9 mouse cellular contexts compared by ENCODE assay signal in genomic region chr10:94047845-94048559, GRCm38 (mm10). TPM values are rescaled to one million over a fixed set of nuclear protein-coding genes. Genes with fewer than 3 reads are reported as not detected.
A peak's percentile ranks its signal among the peaks of the same experiment; 100 is the strongest.
DNase-seq lines count a peak whose midpoint lies in the region; ATAC-seq lines count a peak whose summit lies in the region.
"Had no signal": no experiment of that assay in that cellular context is flagged by ENCODE, and none has a peak within 500 bp of the region (broad histone marks: within the 10 kb centered on the region; RNA-seq: fewer than 3 reads in every experiment).

No protein-coding gene starts in this region.

- H3K9me3 ChIP-seq in kidney, embryonic 15.5 days (replicated peaks) = no peaks in the 10 kb centered on the region
- no peaks in the 10 kb centered on the region for H3K9me3 ChIP-seq in kidney, embryonic 14.5 days (ENCODE audit: control insufficient read depth, low read length)
- H3K9me3 ChIP-seq in embryonic facial prominence, embryonic 13.5 days = no peaks in the 10 kb centered on the region
- no peaks in the 10 kb centered on the region for H3K9me3 ChIP-seq in liver, embryonic 13.5 days (replicated peaks)
- no peaks in the 10 kb centered on the region for H3K9me3 ChIP-seq in stomach, embryonic 15.5 days
- no peaks in the 10 kb centered on the region for H3K9me3 ChIP-seq in forebrain, embryonic 16.5 days (ENCODE audit: control insufficient read depth, low read length)
- H3K9me3 ChIP-seq in hindbrain, embryonic 14.5 days (ENCODE audit: control insufficient read depth, low read length) = no peaks in the 10 kb centered on the region

- no peak overlapping the region for H3K9ac ChIP-seq in kidney, embryonic 15.5 days
- no peak overlapping the region for H3K9ac ChIP-seq in kidney, embryonic 14.5 days (ENCODE audit: low read depth, low read length)
- H3K9ac ChIP-seq in embryonic facial prominence, embryonic 13.5 days = no peak overlapping the region
- peak overlapping the region; percentile 66 for H3K9ac ChIP-seq in liver, embryonic 13.5 days
- H3K9ac ChIP-seq in stomach, embryonic 15.5 days = no peak overlapping the region
- H3K9ac ChIP-seq in forebrain, embryonic 16.5 days (replicated peaks; ENCODE audit: low read depth, low read length) = no peak overlapping the region
- H3K9ac ChIP-seq in hindbrain, embryonic 14.5 days = no peak overlapping the region

- no peak overlapping the region for H3K4me2 ChIP-seq in kidney, embryonic 15.5 days
- no peak overlapping the region for H3K4me2 ChIP-seq in kidney, embryonic 14.5 days (replicated peaks; ENCODE audit: low read depth, low read length)
- H3K4me2 ChIP-seq in embryonic facial prominence, embryonic 13.5 days = no peak overlapping the region
- peak overlapping the region; percentile 66 for H3K4me2 ChIP-seq in liver, embryonic 13.5 days
- no peak overlapping the region for H3K4me2 ChIP-seq in stomach, embryonic 15.5 days
- no peak overlapping the region for H3K4me2 ChIP-seq in forebrain, embryonic 16.5 days (ENCODE audit: low read length)
- H3K4me2 ChIP-seq in hindbrain, embryonic 14.5 days (replicated peaks) = no peak overlapping the region

- H3K27me3 ChIP-seq in kidney, embryonic 15.5 days = no peaks in the 10 kb centered on the region
- no peaks in the 10 kb centered on the region for H3K27me3 ChIP-seq in kidney, embryonic 14.5 days (ENCODE audit: control insufficient read depth, insufficient read depth, low read length)
- H3K27me3 ChIP-seq in embryonic facial prominence, embryonic 13.5 days = no peaks in the 10 kb centered on the region
- no peaks in the 10 kb centered on the region for H3K27me3 ChIP-seq in liver, embryonic 13.5 days
- no peaks in the 10 kb centered on the region for H3K27me3 ChIP-seq in stomach, embryonic 15.5 days (replicated peaks)
- no peaks in the 10 kb centered on the region for H3K27me3 ChIP-seq in forebrain, embryonic 16.5 days (replicated peaks; ENCODE audit: control insufficient read depth, insufficient read depth, low read length)
- no peaks in the 10 kb centered on the region for H3K27me3 ChIP-seq in hindbrain, embryonic 14.5 days (ENCODE audit: control insufficient read depth, insufficient read depth, low read length)

- peak; percentile 49; the same call in 1 of the 2 replicates for ATAC-seq in kidney, embryonic 15.5 days (replicated peaks; ENCODE audit: low FRiP score)
- ATAC-seq in kidney, embryonic 14.5 days (ENCODE audit: low FRiP score, low TSS enrichment) = no peak
- no peak for ATAC-seq in embryonic facial prominence, embryonic 13.5 days (ENCODE audit: insufficient number of reproducible peaks, insufficient read depth, low FRiP score, low TSS enrichment, low read depth)
- peak; percentile 99 for ATAC-seq in liver, embryonic 13.5 days (ENCODE audit: low read depth)
- ATAC-seq in stomach, embryonic 15.5 days (ENCODE audit: insufficient read depth, low FRiP score, low read depth) = peak; percentile 90
- ATAC-seq in forebrain, embryonic 16.5 days = no peak
- ATAC-seq in hindbrain, embryonic 14.5 days (ENCODE audit: low FRiP score) = no peak

- 0 out of 2 replicates have a peak overlapping the region, but pooled peaks have one; percentile 19 for H3K27ac ChIP-seq in kidney, embryonic 15.5 days
- no peak overlapping the region for H3K27ac ChIP-seq in kidney, embryonic 14.5 days (ENCODE audit: low read depth, low read length)
- peak overlapping the region; percentile 7; the same call in 1 of the 2 replicates for H3K27ac ChIP-seq in embryonic facial prominence, embryonic 13.5 days
- H3K27ac ChIP-seq in liver, embryonic 13.5 days = peak overlapping the region; percentile 92
- H3K27ac ChIP-seq in stomach, embryonic 15.5 days = 0 out of 2 replicates have a peak overlapping the region, but pooled peaks have one; percentile 31
- H3K27ac ChIP-seq in forebrain, embryonic 16.5 days (ENCODE audit: low read length) = no peak overlapping the region
- no peak overlapping the region for H3K27ac ChIP-seq in hindbrain, embryonic 14.5 days

- H3K36me3 ChIP-seq in kidney, embryonic 15.5 days = peaks cover 25% of the 10 kb centered on the region
- H3K36me3 ChIP-seq in kidney, embryonic 14.5 days (ENCODE audit: control insufficient read depth, insufficient read depth, low read length) = peaks cover 10% of the 10 kb centered on the region; the same call in 1 of the 2 replicates
- peaks cover 24% of the 10 kb centered on the region for H3K36me3 ChIP-seq in embryonic facial prominence, embryonic 13.5 days
- peaks cover 37% of the 10 kb centered on the region for H3K36me3 ChIP-seq in liver, embryonic 13.5 days
- H3K36me3 ChIP-seq in stomach, embryonic 15.5 days = no peaks in the 10 kb centered on the region
- no peaks in the 10 kb centered on the region for H3K36me3 ChIP-seq in forebrain, embryonic 16.5 days (ENCODE audit: control insufficient read depth, insufficient read depth)
- H3K36me3 ChIP-seq in hindbrain, embryonic 14.5 days (replicated peaks; ENCODE audit: control insufficient read depth, insufficient read depth) = peaks cover 6% of the 10 kb centered on the region; the same call in 1 of the 2 replicates

- peak; percentile 61 for DNase-seq in liver, embryonic 13.5 days
- no peak for DNase-seq in hindbrain, embryonic 14.5 days (ENCODE audit: low spot score)
- no peak for DNase-seq in cerebellum, adult 11-12 months
- DNase-seq: adrenal gland, postnatal 36 days had no signal

- peaks cover 22% of the 10 kb centered on the region for H3K4me1 ChIP-seq in kidney, embryonic 15.5 days
- peaks cover 10% of the 10 kb centered on the region for H3K4me1 ChIP-seq in kidney, embryonic 14.5 days (ENCODE audit: control insufficient read depth, insufficient read depth, low read length)
- H3K4me1 ChIP-seq in embryonic facial prominence, embryonic 13.5 days = peaks cover 7% of the 10 kb centered on the region; the same call in 1 of the 2 replicates
- peaks cover 56% of the 10 kb centered on the region for H3K4me1 ChIP-seq in liver, embryonic 13.5 days (replicated peaks)
- peaks cover 11% of the 10 kb centered on the region; the same call in 1 of the 2 replicates for H3K4me1 ChIP-seq in stomach, embryonic 15.5 days
- H3K4me1 ChIP-seq in forebrain, embryonic 16.5 days (replicated peaks; ENCODE audit: control insufficient read depth, insufficient read depth, low read length) = no peaks in the 10 kb centered on the region
- no peaks in the 10 kb centered on the region for H3K4me1 ChIP-seq in hindbrain, embryonic 14.5 days (replicated peaks; ENCODE audit: control insufficient read depth, insufficient read depth, low read length)

- WGBS in kidney, embryonic 15.5 days = 59% methylated on average over 10 of the region's 10 CpGs
- WGBS in kidney, embryonic 14.5 days = 52% methylated on average over 10 of the region's 10 CpGs
- 60% methylated on average over 10 of the region's 10 CpGs for WGBS in embryonic facial prominence, embryonic 13.5 days
- WGBS in liver, embryonic 13.5 days (ENCODE audit: insufficient replicate concordance) = 15% methylated on average over 10 of the region's 10 CpGs
- WGBS in stomach, embryonic 15.5 days = 31% methylated on average over 10 of the region's 10 CpGs
- WGBS in forebrain, embryonic 16.5 days = 76% methylated on average over 10 of the region's 10 CpGs
- WGBS in hindbrain, embryonic 14.5 days = 76% methylated on average over 10 of the region's 10 CpGs

- H3K4me3 ChIP-seq in kidney, embryonic 15.5 days (replicated peaks) = no peak overlapping the region
- H3K4me3 ChIP-seq in kidney, embryonic 14.5 days (ENCODE audit: low read length) = no peak overlapping the region
- no peak overlapping the region for H3K4me3 ChIP-seq in embryonic facial prominence, embryonic 13.5 days
- peak overlapping the region; percentile 40 for H3K4me3 ChIP-seq in liver, embryonic 13.5 days (replicated peaks)
- no peak overlapping the region for H3K4me3 ChIP-seq in stomach, embryonic 15.5 days (replicated peaks)
- H3K4me3 ChIP-seq in forebrain, embryonic 16.5 days (replicated peaks; ENCODE audit: low read length) = no peak overlapping the region
- no peak overlapping the region for H3K4me3 ChIP-seq in hindbrain, embryonic 14.5 days (replicated peaks; ENCODE audit: low read length)

RNA-seq across cellular contexts. Expression of gene Fgd6, which starts 12.2 kb away (rescaled TPM):
- 3.0 and 3.3 TPM in 2 replicates for polyA plus RNA-seq in kidney, embryonic 15.5 days (2015; fragmentation: Nextera tagmentation; extraction: Ambion mirVana)
- polyA plus RNA-seq in kidney, embryonic 14.5 days (2014; fragmentation: Nextera tagmentation; extraction: Ambion mirVana) = 3.0 and 4.3 TPM in 2 replicates
- 3.2 and 3.3 TPM in 2 replicates for polyA plus RNA-seq in embryonic facial prominence, embryonic 13.5 days (2015; fragmentation: Nextera tagmentation; extraction: Ambion mirVana)
- 2.4 and 3.0 TPM in 2 replicates for polyA plus RNA-seq in liver, embryonic 13.5 days (2015; fragmentation: Nextera tagmentation; extraction: Ambion mirVana)
- polyA plus RNA-seq in stomach, embryonic 15.5 days (2015; fragmentation: Nextera tagmentation; extraction: Ambion mirVana) = 3.1 and 3.6 TPM in 2 replicates
- polyA plus RNA-seq in forebrain, embryonic 16.5 days (2015; fragmentation: Nextera tagmentation; extraction: Ambion mirVana) = 1.6 and 1.8 TPM in 2 replicates
- polyA plus RNA-seq in hindbrain, embryonic 14.5 days (2014; fragmentation: Nextera tagmentation; extraction: Ambion mirVana) = 3.2 and 3.6 TPM in 2 replicates

RNA-seq across cellular contexts. Expression of gene Vezt, which starts 12.4 kb away (rescaled TPM):
- 23.6 TPM in 2 replicates for polyA plus RNA-seq in kidney, embryonic 15.5 days (2015; fragmentation: Nextera tagmentation; extraction: Ambion mirVana)
- polyA plus RNA-seq in kidney, embryonic 14.5 days (2014; fragmentation: Nextera tagmentation; extraction: Ambion mirVana) = 19.8 and 23.8 TPM in 2 replicates
- 28.6 and 29.8 TPM in 2 replicates for polyA plus RNA-seq in embryonic facial prominence, embryonic 13.5 days (2015; fragmentation: Nextera tagmentation; extraction: Ambion mirVana)
- polyA plus RNA-seq in liver, embryonic 13.5 days (2015; fragmentation: Nextera tagmentation; extraction: Ambion mirVana) = 11.3 and 16.2 TPM in 2 replicates
- 21.1 and 22.6 TPM in 2 replicates for polyA plus RNA-seq in stomach, embryonic 15.5 days (2015; fragmentation: Nextera tagmentation; extraction: Ambion mirVana)
- 67.1 and 71.4 TPM in 2 replicates for polyA plus RNA-seq in forebrain, embryonic 16.5 days (2015; fragmentation: Nextera tagmentation; extraction: Ambion mirVana)
- polyA plus RNA-seq in hindbrain, embryonic 14.5 days (2014; fragmentation: Nextera tagmentation; extraction: Ambion mirVana) = 56.5 and 62.5 TPM in 2 replicates

Comparison
In these comparisons a context has a peak if more than half of its experiments do, and no peak if none do; other contexts are left out.
1. ATAC-seq: peak in kidney, embryonic 15.5 days (single experiment), liver, embryonic 13.5 days (single experiment) and stomach, embryonic 15.5 days (single experiment); none in kidney, embryonic 14.5 days (single experiment), embryonic facial prominence, embryonic 13.5 days (single experiment), forebrain, embryonic 16.5 days (single experiment) and hindbrain, embryonic 14.5 days (single experiment).
2. H3K27ac ChIP-seq: peak in kidney, embryonic 15.5 days (single experiment), embryonic facial prominence, embryonic 13.5 days (single experiment), liver, embryonic 13.5 days (single experiment) and stomach, embryonic 15.5 days (single experiment); none in kidney, embryonic 14.5 days (single experiment), forebrain, embryonic 16.5 days (single experiment) and hindbrain, embryonic 14.5 days (single experiment).